Mouse (Mus musculus): ENCODE measurements at regions not wholly inside any gene's neighbourhood (a gene's known extent, or its start where the extent isn't known, plus 50 kb on each side); places are given as distances from the start of the nearest gene placed in this dataset.

- Histone ChIP-seq H3K4me1 (ENCODE audit: control insufficient read depth, insufficient read depth, low read length) (no peaks in the 10 kb centered on the region), H3K27ac (ENCODE audit: low read depth, low read length) (no peak overlapping the region), H3K36me3 (ENCODE audit: control insufficient read depth, insufficient read depth, low read length) (no peaks in the 10 kb centered on the region; the same call in 1 of the 2 replicates), H3K9me3 (replicated peaks; ENCODE audit: control insufficient read depth, low read length) (no peaks in the 10 kb centered on the region), H3K27me3 (ENCODE audit: control insufficient read depth, insufficient read depth, low read length) (no peaks in the 10 kb centered on the region), H3K4me2 (no peak overlapping the region), H3K4me3 (ENCODE audit: low read depth, low read length) (no peak overlapping the region), H3K9ac (ENCODE audit: low read depth, low read length) (no peak overlapping the region)
- WGBS (ENCODE audit: insufficient replicate concordance) = 92% methylated on average over 13 of the region's 13 CpGs
- no peak for ATAC-seq (replicated peaks; ENCODE audit: insufficient number of reproducible peaks, low FRiP score, low TSS enrichment)
Observed at GRCm38 (mm10) chr17:47267076-47267475, 101.6 kb upstream of the Mrps10 start.

- Histone ChIP-seq H3K9ac (ENCODE audit: low read depth, low read length) (no peak overlapping the region), H3K27me3 (ENCODE audit: control insufficient read depth, insufficient read depth, low read length) (no peaks in the 10 kb centered on the region), H3K36me3 (ENCODE audit: control insufficient read depth, insufficient read depth, low read length) (no peaks in the 10 kb centered on the region; the same call in 1 of the 2 replicates), H3K4me2 (no peak overlapping the region), H3K9me3 (replicated peaks; ENCODE audit: control insufficient read depth, low read length) (no peaks in the 10 kb centered on the region), H3K4me1 (ENCODE audit: control insufficient read depth, insufficient read depth, low read length) (no peaks in the 10 kb centered on the region), H3K4me3 (ENCODE audit: low read depth, low read length) (no peak overlapping the region), H3K27ac (ENCODE audit: low read depth, low read length) (no peak overlapping the region)
- ATAC-seq (replicated peaks; ENCODE audit: insufficient number of reproducible peaks, low FRiP score, low TSS enrichment) = no peak
- WGBS (ENCODE audit: insufficient replicate concordance) = 90% methylated on average over 7 of the region's 7 CpGs
Observed at GRCm38 (mm10) chr17:47266335-47266734, 102.4 kb upstream of the Mrps10 start.

- H3K4me1 ChIP-seq (ENCODE audit: control insufficient read depth, insufficient read depth, low read length) = no peaks in the 10 kb centered on the region
- no peak for ATAC-seq (replicated peaks; ENCODE audit: insufficient number of reproducible peaks, low FRiP score, low TSS enrichment)
- 82% methylated on average over 9 of the region's 9 CpGs for WGBS (ENCODE audit: insufficient replicate concordance)
Observed at GRCm38 (mm10) chr17:47262986-47263385, 105.7 kb upstream of the Mrps10 start.

GRCm38 (mm10) chr17:47262141-47262540 is 106.5 kb upstream of the Mrps10 start:
- Histone ChIP-seq H3K9me3 (replicated peaks; ENCODE audit: control insufficient read depth, low read length) (no peaks in the 10 kb centered on the region), H3K27ac (ENCODE audit: low read depth, low read length) (no peak overlapping the region), H3K9ac (ENCODE audit: low read depth, low read length) (no peak overlapping the region), H3K27me3 (ENCODE audit: control insufficient read depth, insufficient read depth, low read length) (no peaks in the 10 kb centered on the region), H3K36me3 (ENCODE audit: control insufficient read depth, insufficient read depth, low read length) (no peaks in the 10 kb centered on the region; the same call in 1 of the 2 replicates), H3K4me2 (no peak overlapping the region), H3K4me1 (ENCODE audit: control insufficient read depth, insufficient read depth, low read length) (no peaks in the 10 kb centered on the region), H3K4me3 (ENCODE audit: low read depth, low read length) (no peak overlapping the region)
- WGBS (ENCODE audit: insufficient replicate concordance) = 86% methylated on average over 5 of the region's 5 CpGs
- ATAC-seq (replicated peaks; ENCODE audit: insufficient number of reproducible peaks, low FRiP score, low TSS enrichment) = no peak

More at GRCm38 (mm10) chr17:47262986-47263385, 105.7 kb upstream of the Mrps10 start:
- H3K4me3 ChIP-seq (ENCODE audit: low read depth, low read length) = no peak overlapping the region
- no peak overlapping the region for H3K27ac ChIP-seq (ENCODE audit: low read depth, low read length)
- H3K27me3 ChIP-seq (ENCODE audit: control insufficient read depth, insufficient read depth, low read length) = no peaks in the 10 kb centered on the region
- no peaks in the 10 kb centered on the region for H3K9me3 ChIP-seq (replicated peaks; ENCODE audit: control insufficient read depth, low read length)
- H3K36me3 ChIP-seq (ENCODE audit: control insufficient read depth, insufficient read depth, low read length) = no peaks in the 10 kb centered on the region; the same call in 1 of the 2 replicates
- H3K9ac ChIP-seq (ENCODE audit: low read depth, low read length) = no peak overlapping the region
- no peak overlapping the region for H3K4me2 ChIP-seq

- Histone ChIP-seq H3K4me3 (ENCODE audit: low read depth, low read length) (no peak overlapping the region), H3K9ac (ENCODE audit: low read depth, low read length) (no peak overlapping the region), H3K9me3 (replicated peaks; ENCODE audit: control insufficient read depth, low read length) (no peaks in the 10 kb centered on the region), H3K27ac (ENCODE audit: low read depth, low read length) (no peak overlapping the region), H3K36me3 (ENCODE audit: control insufficient read depth, insufficient read depth, low read length) (no peaks in the 10 kb centered on the region; the same call in 1 of the 2 replicates), H3K27me3 (ENCODE audit: control insufficient read depth, insufficient read depth, low read length) (no peaks in the 10 kb centered on the region), H3K4me2 (no peak overlapping the region), H3K4me1 (ENCODE audit: control insufficient read depth, insufficient read depth, low read length) (no peaks in the 10 kb centered on the region)
- no peak for ATAC-seq (replicated peaks; ENCODE audit: insufficient number of reproducible peaks, low FRiP score, low TSS enrichment)
- WGBS (ENCODE audit: insufficient replicate concordance) = 72% methylated on average over 4 of the region's 4 CpGs
Observed at GRCm38 (mm10) chr17:47260976-47261375, 107.7 kb upstream of the Mrps10 start.

GRCm38 (mm10) chr17:47258296-47258695 is 110.4 kb upstream of the Mrps10 start:
- H3K36me3 ChIP-seq (ENCODE audit: control insufficient read depth, insufficient read depth, low read length) = no peaks in the 10 kb centered on the region; the same call in 1 of the 2 replicates
- no peaks in the 10 kb centered on the region for H3K9me3 ChIP-seq (replicated peaks; ENCODE audit: control insufficient read depth, low read length)
- H3K4me1 ChIP-seq (ENCODE audit: control insufficient read depth, insufficient read depth, low read length) = no peaks in the 10 kb centered on the region
- H3K4me3 ChIP-seq (ENCODE audit: low read depth, low read length) = no peak overlapping the region
- no peak overlapping the region for H3K9ac ChIP-seq (ENCODE audit: low read depth, low read length)
- H3K27me3 ChIP-seq (ENCODE audit: control insufficient read depth, insufficient read depth, low read length) = no peaks in the 10 kb centered on the region
- 88% methylated on average over 2 of the region's 2 CpGs for WGBS (ENCODE audit: insufficient replicate concordance)
- ATAC-seq (replicated peaks; ENCODE audit: insufficient number of reproducible peaks, low FRiP score, low TSS enrichment) = no peak
- no peak overlapping the region for H3K27ac ChIP-seq (ENCODE audit: low read depth, low read length)
- no peak overlapping the region for H3K4me2 ChIP-seq

GRCm38 (mm10) chr17:47255209-47255608 is 113.5 kb upstream of the Mrps10 start:
- Histone ChIP-seq H3K27me3 (ENCODE audit: control insufficient read depth, insufficient read depth, low read length) (no peaks in the 10 kb centered on the region), H3K9ac (ENCODE audit: low read depth, low read length) (no peak overlapping the region), H3K4me2 (no peak overlapping the region), H3K4me3 (ENCODE audit: low read depth, low read length) (no peak overlapping the region), H3K9me3 (replicated peaks; ENCODE audit: control insufficient read depth, low read length) (no peaks in the 10 kb centered on the region), H3K4me1 (ENCODE audit: control insufficient read depth, insufficient read depth, low read length) (no peaks in the 10 kb centered on the region), H3K36me3 (ENCODE audit: control insufficient read depth, insufficient read depth, low read length) (no peaks in the 10 kb centered on the region), H3K27ac (ENCODE audit: low read depth, low read length) (no peak overlapping the region)
- WGBS (ENCODE audit: insufficient replicate concordance) = 76% methylated on average over 8 of the region's 8 CpGs
- ATAC-seq (replicated peaks; ENCODE audit: insufficient number of reproducible peaks, low FRiP score, low TSS enrichment) = no peak

GRCm38 (mm10) chr17:47254026-47254425 is 114.7 kb upstream of the Mrps10 start:
- no peak overlapping the region for H3K9ac ChIP-seq (ENCODE audit: low read depth, low read length)
- no peak for ATAC-seq (replicated peaks; ENCODE audit: insufficient number of reproducible peaks, low FRiP score, low TSS enrichment)
- H3K27me3 ChIP-seq (ENCODE audit: control insufficient read depth, insufficient read depth, low read length) = no peaks in the 10 kb centered on the region
- WGBS (ENCODE audit: insufficient replicate concordance) = 87% methylated on average over 11 of the region's 11 CpGs
- H3K36me3 ChIP-seq (ENCODE audit: control insufficient read depth, insufficient read depth, low read length) = no peaks in the 10 kb centered on the region
- H3K4me2 ChIP-seq = no peak overlapping the region
- no peak overlapping the region for H3K27ac ChIP-seq (ENCODE audit: low read depth, low read length)
- no peaks in the 10 kb centered on the region for H3K4me1 ChIP-seq (ENCODE audit: control insufficient read depth, insufficient read depth, low read length)
- no peak overlapping the region for H3K4me3 ChIP-seq (ENCODE audit: low read depth, low read length)
- no peaks in the 10 kb centered on the region for H3K9me3 ChIP-seq (replicated peaks; ENCODE audit: control insufficient read depth, low read length)

GRCm38 (mm10) chr17:47250001-47250400 is 118.7 kb upstream of the Mrps10 start:
- Histone ChIP-seq H3K27me3 (ENCODE audit: control insufficient read depth, insufficient read depth, low read length) (no peaks in the 10 kb centered on the region), H3K4me2 (no peak overlapping the region), H3K9ac (ENCODE audit: low read depth, low read length) (no peak overlapping the region), H3K27ac (ENCODE audit: low read depth, low read length) (no peak overlapping the region), H3K4me3 (ENCODE audit: low read depth, low read length) (no peak overlapping the region), H3K9me3 (replicated peaks; ENCODE audit: control insufficient read depth, low read length) (no peaks in the 10 kb centered on the region), H3K4me1 (ENCODE audit: control insufficient read depth, insufficient read depth, low read length) (no peaks in the 10 kb centered on the region), H3K36me3 (ENCODE audit: control insufficient read depth, insufficient read depth, low read length) (no peaks in the 10 kb centered on the region)
- ATAC-seq (replicated peaks; ENCODE audit: insufficient number of reproducible peaks, low FRiP score, low TSS enrichment) = no peak
- 71% methylated on average over 4 of the region's 4 CpGs for WGBS (ENCODE audit: insufficient replicate concordance)

Measured in heart, embryonic 11.5 days (tissue).